Comparison of ENCODE assay signal across 24 mouse cellular contexts in the genomic region with DNA sequence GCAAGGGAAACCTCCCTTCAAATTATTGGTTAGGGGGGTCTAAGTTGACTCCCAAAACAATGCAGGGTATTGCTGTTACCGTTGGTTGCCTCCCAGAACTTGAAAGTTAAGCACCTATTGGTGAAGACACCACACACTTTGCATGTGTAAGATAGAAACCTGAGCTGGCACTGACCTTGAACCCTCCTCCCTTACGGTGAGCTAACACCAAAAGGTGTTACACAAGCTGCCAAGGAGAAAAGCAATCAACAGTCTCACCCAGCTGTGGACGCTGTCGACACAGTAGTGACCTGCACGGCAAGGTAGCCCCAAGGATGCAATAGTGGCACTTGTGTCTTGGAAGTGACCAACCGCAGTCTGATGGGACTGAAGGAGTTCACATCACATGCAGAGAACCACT. TPM values are rescaled to one million over a fixed set of nuclear protein-coding genes. Genes with fewer than 3 reads are reported as not detected.
DNase-seq lines count a peak whose midpoint lies in the region; ATAC-seq and TF ChIP-seq lines count a peak whose summit lies in the region.
"Had no signal": no experiment of that assay in that cellular context is flagged by ENCODE, and none has a peak within 500 bp of the region (broad histone marks: within the 10 kb centered on the region; RNA-seq: fewer than 3 reads in every experiment).

No protein-coding gene starts in this region.

- no peak overlapping the region for H3K4me3 ChIP-seq in intestine, postnatal 0 days (ENCODE audit: low read depth, low read length)
- H3K4me3 ChIP-seq in intestine, embryonic 15.5 days (replicated peaks): no peak overlapping the region
- no peak overlapping the region for H3K4me3 ChIP-seq in ES-Bruce4 (ENCODE audit: low read depth, low read length)
- H3K4me3 ChIP-seq: embryonic facial prominence, embryonic 13.5 days; forebrain, embryonic 13.5 days; heart, embryonic 10.5 days; heart, embryonic 15.5 days; hindbrain, embryonic 13.5 days had no signal

- no peak overlapping the region for H3K9ac ChIP-seq in intestine, postnatal 0 days (ENCODE audit: low read depth, low read length)
- H3K9ac ChIP-seq in intestine, embryonic 15.5 days: no peak overlapping the region
- H3K9ac ChIP-seq in ES-Bruce4 (ENCODE audit: low read depth, poor library complexity, severe bottlenecking): no peak overlapping the region
- H3K9ac ChIP-seq: embryonic facial prominence, embryonic 13.5 days; forebrain, embryonic 13.5 days; forebrain, postnatal 0 days; heart, embryonic 15.5 days; hindbrain, embryonic 13.5 days had no signal

- peak; percentile 31; the same call in 1 of the 2 replicates for ATAC-seq in intestine, postnatal 0 days
- no peak for ATAC-seq in intestine, embryonic 15.5 days
- no peak for ATAC-seq in CD4-positive, CD25-positive, alpha-beta regulatory T cell, adult 4 months
- ATAC-seq: forebrain, embryonic 13.5 days; forebrain, postnatal 0 days; hindbrain, postnatal 0 days had no signal

- TF ChIP-seq CTCF in intestine, postnatal 0 days (IDR thresholded peaks at IDR 0.05; ENCODE audit: low read depth): no peak
- TF ChIP-seq CTCF in ES-Bruce4 (IDR thresholded peaks at IDR 0.05; ENCODE audit: low read depth, low read length): no peak

- no peaks in the 10 kb centered on the region for H3K27me3 ChIP-seq in intestine, postnatal 0 days (replicated peaks; ENCODE audit: control insufficient read depth, insufficient read depth, low read length)
- no peaks in the 10 kb centered on the region for H3K27me3 ChIP-seq in intestine, embryonic 15.5 days (replicated peaks)
- H3K27me3 ChIP-seq in ES-Bruce4 (ENCODE audit: control insufficient read depth, insufficient read depth, low read length, poor library complexity, severe bottlenecking): no peaks in the 10 kb centered on the region
- H3K27me3 ChIP-seq: embryonic facial prominence, embryonic 13.5 days; forebrain, embryonic 13.5 days; heart, embryonic 15.5 days; hindbrain, embryonic 13.5 days had no signal

- 60% methylated on average over 6 of the region's 6 CpGs for whole genome bisulfite sequencing in intestine, postnatal 0 days
- WGBS in intestine, embryonic 15.5 days: 72% methylated on average over 6 of the region's 6 CpGs

- DNase-seq in lung, postnatal 36 days: peak; percentile 21
- no peak for DNase-seq in lung, postnatal 14 days
- no peak for DNase-seq in left cerebral cortex, adult 9 months (ENCODE audit: low spot score in 2 of 2)
- DNase-seq: adrenal gland, postnatal 10 days; cerebellum, adult 11 months; cerebellum, adult 9-10 months; cerebellum, postnatal 25 days; forebrain, postnatal 0 days; gastrocnemius, postnatal 36 days; heart, adult 18-20 months; heart, postnatal 14 days had no signal

- H3K4me2 ChIP-seq in intestine, postnatal 0 days (replicated peaks; ENCODE audit: low read depth): no peak overlapping the region
- H3K4me2 ChIP-seq in intestine, embryonic 15.5 days (replicated peaks): no peak overlapping the region
- H3K4me2 ChIP-seq: embryonic facial prominence, embryonic 13.5 days; forebrain, embryonic 13.5 days; heart, embryonic 15.5 days; hindbrain, embryonic 13.5 days had no signal

- no peaks in the 10 kb centered on the region for H3K4me1 ChIP-seq in intestine, postnatal 0 days (replicated peaks; ENCODE audit: control insufficient read depth, insufficient read depth, low read length)
- 0 out of 2 replicates have a peak, but pooled peaks cover 14% of the 10 kb centered on the region for H3K4me1 ChIP-seq in intestine, embryonic 15.5 days (replicated peaks)
- H3K4me1 ChIP-seq in ES-Bruce4 (ENCODE audit: control insufficient read depth, insufficient read depth, low read length): peaks cover 3% of the 10 kb centered on the region

- peak; percentile 84; the same call in 1 of the 2 replicates for TF ChIP-seq EP300 in ES-Bruce4 (IDR thresholded peaks at IDR 0.05; ENCODE audit: insufficient read depth, low read depth, low read length)

- H3K27ac ChIP-seq in intestine, postnatal 0 days (ENCODE audit: low read depth, low read length): no peak overlapping the region
- H3K27ac ChIP-seq in intestine, embryonic 15.5 days: no peak overlapping the region
- 0 out of 2 replicates have a peak overlapping the region, but pooled peaks have one; percentile 1 for H3K27ac ChIP-seq in ES-Bruce4 (ENCODE audit: insufficient read depth, low read length)
- H3K27ac ChIP-seq: embryonic facial prominence, embryonic 13.5 days; forebrain, embryonic 13.5 days; heart, embryonic 10.5 days; heart, embryonic 15.5 days; hindbrain, embryonic 13.5 days; hindbrain, postnatal 0 days had no signal

- 0 out of 2 replicates have a peak, but pooled peaks cover 9% of the 10 kb centered on the region for H3K36me3 ChIP-seq in intestine, postnatal 0 days (ENCODE audit: control insufficient read depth, insufficient read depth)
- H3K36me3 ChIP-seq in intestine, embryonic 15.5 days: 0 out of 2 replicates have a peak, but pooled peaks cover 5% of the 10 kb centered on the region
- no peaks in the 10 kb centered on the region for H3K36me3 ChIP-seq in ES-Bruce4 (ENCODE audit: control insufficient read depth, insufficient read depth, low read length, poor library complexity, severe bottlenecking)
- H3K36me3 ChIP-seq: heart, embryonic 15.5 days had no signal

- no peak for TF ChIP-seq POLR2A in ES-Bruce4 (IDR thresholded peaks at IDR 0.05; ENCODE audit: insufficient read depth, low read length)

- no peaks in the 10 kb centered on the region for H3K9me3 ChIP-seq in intestine, postnatal 0 days (ENCODE audit: control insufficient read depth)
- H3K9me3 ChIP-seq in intestine, embryonic 15.5 days: no peaks in the 10 kb centered on the region
- H3K9me3 ChIP-seq in ES-Bruce4 (replicated peaks; ENCODE audit: control insufficient read depth, insufficient read depth, low read length, poor library complexity, severe bottlenecking): no peaks in the 10 kb centered on the region
- H3K9me3 ChIP-seq: embryonic facial prominence, embryonic 13.5 days; forebrain, embryonic 13.5 days; heart, embryonic 10.5 days; heart, embryonic 15.5 days; hindbrain, embryonic 13.5 days had no signal

RNA-seq across cellular contexts. Expression of gene Gm20518, which starts 7.4 kb away (rescaled TPM):
- not detected in 2 replicates for polyA plus RNA-seq in intestine, postnatal 0 days (2015; fragmentation: Nextera tagmentation; extraction: Ambion mirVana)
- 0.18 and 0.27 TPM in 2 replicates for polyA plus RNA-seq in intestine, embryonic 15.5 days (2015; fragmentation: Nextera tagmentation; extraction: Ambion mirVana)
- 0.26 TPM in 1 of 2 replicates, not detected in the other for polyA plus RNA-seq in ES-Bruce4 (2011; ENCODE audit: insufficient read depth, insufficient read length, low read depth, missing spikeins)
- under 1 TPM; 0.28 to 0.38 TPM for polyA plus RNA-seq in CD4-positive, CD25-positive, alpha-beta regulatory T cell, adult 4 months (2017; shearing (Covaris generic))

RNA-seq across cellular contexts. Expression of gene Tssk1, which starts 9.9 kb away (rescaled TPM):
- polyA plus RNA-seq in intestine, postnatal 0 days (2015; fragmentation: Nextera tagmentation; extraction: Ambion mirVana): 0.04 TPM in 1 of 2 replicates, not detected in the other
- 0.08 TPM in 1 of 2 replicates, not detected in the other for polyA plus RNA-seq in intestine, embryonic 15.5 days (2015; fragmentation: Nextera tagmentation; extraction: Ambion mirVana)
- polyA plus RNA-seq in ES-Bruce4 (2011; ENCODE audit: insufficient read depth, insufficient read length, low read depth, missing spikeins): not detected in 2 replicates
- polyA plus RNA-seq in CD4-positive, CD25-positive, alpha-beta regulatory T cell, adult 4 months (2017; shearing (Covaris generic)): not detected
- polyA plus RNA-seq: embryonic facial prominence, embryonic 13.5 days; forebrain, postnatal 0 days; heart, embryonic 10.5 days; intestine, embryonic 14.5 days had no signal

RNA-seq across cellular contexts. Expression of gene Dgcr2, which starts 14.2 kb away (rescaled TPM):
- 35.0 and 35.3 TPM in 2 replicates for polyA plus RNA-seq in intestine, postnatal 0 days (2015; fragmentation: Nextera tagmentation; extraction: Ambion mirVana)
- polyA plus RNA-seq in intestine, embryonic 15.5 days (2015; fragmentation: Nextera tagmentation; extraction: Ambion mirVana): 68.2 and 70.7 TPM in 2 replicates
- 36.4 and 40.6 TPM in 2 replicates for polyA plus RNA-seq in ES-Bruce4 (2011; ENCODE audit: insufficient read depth, insufficient read length, low read depth, missing spikeins)
- 10 to 100 TPM; 20.2 to 28.9 TPM for polyA plus RNA-seq in CD4-positive, CD25-positive, alpha-beta regulatory T cell, adult 4 months (2017; shearing (Covaris generic))

RNA-seq across cellular contexts. Expression of gene Tssk2, which starts 14.3 kb away (rescaled TPM):
- polyA plus RNA-seq in intestine, postnatal 0 days (2015; fragmentation: Nextera tagmentation; extraction: Ambion mirVana): not detected in 2 replicates
- polyA plus RNA-seq in intestine, embryonic 15.5 days (2015; fragmentation: Nextera tagmentation; extraction: Ambion mirVana): not detected in 2 replicates
- polyA plus RNA-seq in ES-Bruce4 (2011; ENCODE audit: insufficient read depth, insufficient read length, low read depth, missing spikeins): not detected in 2 replicates
- not detected for polyA plus RNA-seq in CD4-positive, CD25-positive, alpha-beta regulatory T cell, adult 4 months (2017; shearing (Covaris generic))
- polyA plus RNA-seq: brain, embryonic 14.5 days; cortical plate, adult 2 months; forebrain, embryonic 13.5 days; forebrain, postnatal 0 days; heart, embryonic 10.5 days; heart, embryonic 15.5 days; hindbrain, embryonic 13.5 days; hindbrain, postnatal 0 days; intestine, embryonic 14.5 days had no signal

RNA-seq across cellular contexts. Expression of gene Ess2, which starts 27.0 kb away (rescaled TPM):
- polyA plus RNA-seq in intestine, postnatal 0 days (2015; fragmentation: Nextera tagmentation; extraction: Ambion mirVana): 12.2 and 12.5 TPM in 2 replicates
- 29.7 and 29.8 TPM in 2 replicates for polyA plus RNA-seq in intestine, embryonic 15.5 days (2015; fragmentation: Nextera tagmentation; extraction: Ambion mirVana)
- 20.6 and 22.2 TPM in 2 replicates for polyA plus RNA-seq in ES-Bruce4 (2011; ENCODE audit: insufficient read depth, insufficient read length, low read depth, missing spikeins)
- 10 to 100 TPM; 32.7 to 53.9 TPM for polyA plus RNA-seq in CD4-positive, CD25-positive, alpha-beta regulatory T cell, adult 4 months (2017; shearing (Covaris generic))
